Mouse (Mus musculus): ENCODE measurements around the gene Cetn3. TPM values are rescaled to one million over a fixed set of nuclear protein-coding genes. Genes with fewer than 3 reads are reported as not detected.

Cetn3 gene
- total and polyA plus RNA-seq, 3 experiments, result 55.6 to 211 (median 158) TPM

GRCm38 (mm10) chr13:81767038-81767659, 15.7 kb upstream of the Cetn3 start:
- no peaks in the 10 kb centered on the region for H3K36me3 ChIP-seq (replicated peaks in 1 of 2; ENCODE audit: control insufficient read depth in 1 of 2, insufficient read depth in 1 of 2, low read length in 1 of 2)
- no peak overlapping the region for H3K27ac ChIP-seq (ENCODE audit: insufficient read depth, low read depth)
- H3K4me3 ChIP-seq (replicated peaks in 1 of 3; ENCODE audit: low read depth in 2 of 3, low read length in 2 of 3, poor library complexity in 1 of 3), result no peak overlapping the region
- no peaks in the 10 kb centered on the region for H3K9me3 ChIP-seq (replicated peaks; ENCODE audit: low read length)
- H3K27me3 ChIP-seq (replicated peaks), result no peaks in the 10 kb centered on the region
- H3K9ac ChIP-seq (ENCODE audit: insufficient read depth, low read depth), result no peak overlapping the region
- H3K4me1 ChIP-seq (ENCODE audit: control insufficient read depth in 1 of 2, insufficient read depth in 2 of 2), result no peaks in the 10 kb centered on the region
- TF ChIP-seq RAD21 (IDR thresholded peaks at IDR 0.05; ENCODE audit: low read depth, low read length) (peak; percentile 89), IRF4 (IDR thresholded peaks at IDR 0.05; ENCODE audit: low read depth, low read length) (0 out of 2 replicates have a peak, but pooled peaks have one; percentile 16), CTCF (conservative IDR thresholded peaks at IDR 0.05 in 1 of 2, IDR thresholded peaks at IDR 0.05 in 1 of 2; ENCODE audit: low read depth in 2 of 2, low read length in 2 of 2) (peak; percentile 46 to 83), CHD2 (IDR thresholded peaks at IDR 0.05; ENCODE audit: low read length) (no peak), SMC3 (IDR thresholded peaks at IDR 0.05; ENCODE audit: low read depth, low read length) (peak; percentile 64)
- H3K4me2 ChIP-seq (ENCODE audit: insufficient read depth, low read depth, poor library complexity, severe bottlenecking), result peak overlapping the region; percentile 36; the same call in 1 of the 2 replicates
- no peaks in the 10 kb centered on the region for H3K79me2 ChIP-seq (replicated peaks; ENCODE audit: control insufficient read depth, extremely low read depth, insufficient read depth, poor library complexity, severe bottlenecking)
- DNase-seq (ENCODE audit: extremely low read depth), result peak; percentile 70
- dilution Hi-C loops (cut with MboI; ENCODE audit: extremely low pct_ligation_motif_present, extremely low pct_unique_long_range_greater_than_20kb, low sequenced_read_pairs), result no loop called here
- in situ Hi-C loops (cut with MboI; ENCODE audit: low pct_ligation_motif_present, low pct_unique_long_range_greater_than_20kb, low sequenced_read_pairs), result loop anchor here (10.0 kb wide), 1 partner anchor 322 kb away; no protein-coding TSS in a partner anchor

GRCm38 (mm10) chr13:81776217-81776616, 6.7 kb upstream of the Cetn3 start:
- Histone ChIP-seq H3K9me3 (replicated peaks; ENCODE audit: low read length) (no peaks in the 10 kb centered on the region), H3K27ac (ENCODE audit: insufficient read depth, low read depth) (no peak overlapping the region), H3K4me1 (ENCODE audit: control insufficient read depth in 1 of 2, insufficient read depth in 2 of 2) (no peaks in the 10 kb centered on the region), H3K79me2 (replicated peaks; ENCODE audit: control insufficient read depth, extremely low read depth, insufficient read depth, poor library complexity, severe bottlenecking) (no peaks in the 10 kb centered on the region), H3K4me2 (ENCODE audit: insufficient read depth, low read depth, poor library complexity, severe bottlenecking) (no peak overlapping the region), H3K9ac (ENCODE audit: insufficient read depth, low read depth) (no peak overlapping the region), H3K27me3 (replicated peaks) (no peaks in the 10 kb centered on the region), H3K4me3 (replicated peaks in 1 of 3; ENCODE audit: low read depth in 2 of 3, low read length in 2 of 3, poor library complexity in 1 of 3) (no peak overlapping the region), H3K36me3 (replicated peaks in 1 of 2; ENCODE audit: control insufficient read depth in 1 of 2, insufficient read depth in 1 of 2, low read length in 1 of 2) (no peaks in the 10 kb centered on the region)
- in situ Hi-C loops (cut with MboI; ENCODE audit: low pct_ligation_motif_present, low pct_unique_long_range_greater_than_20kb, low sequenced_read_pairs) (no loop called here), dilution Hi-C loops (cut with MboI; ENCODE audit: extremely low pct_ligation_motif_present, extremely low pct_unique_long_range_greater_than_20kb, low sequenced_read_pairs) (no loop called here)
- no peak for DNase-seq (ENCODE audit: extremely low read depth)
- TF ChIP-seq MAX (IDR thresholded peaks at IDR 0.05; ENCODE audit: low read length) (no peak), JUND (conservative IDR thresholded peaks at IDR 0.05; ENCODE audit: low read depth, low read length) (no peak), POLR2A (IDR thresholded peaks at IDR 0.05; ENCODE audit: low read depth, low read length) (no peak), MAZ (IDR thresholded peaks at IDR 0.05; ENCODE audit: low read depth, low read length) (no peak), ELF1 (IDR thresholded peaks at IDR 0.05; ENCODE audit: low read depth, low read length) (no peak), BHLHE40 (IDR thresholded peaks at IDR 0.05; ENCODE audit: low read depth, low read length) (no peak), CTCF (conservative IDR thresholded peaks at IDR 0.05 in 1 of 2, IDR thresholded peaks at IDR 0.05 in 1 of 2; ENCODE audit: low read depth in 2 of 2, low read length in 2 of 2) (no peak), CHD2 (IDR thresholded peaks at IDR 0.05; ENCODE audit: low read length) (no peak), SIN3A (IDR thresholded peaks at IDR 0.05; ENCODE audit: low read length) (no peak), ZKSCAN1 (IDR thresholded peaks at IDR 0.05; ENCODE audit: borderline replicate concordance, low read depth, low read length) (no peak), MYC (IDR thresholded peaks at IDR 0.05; ENCODE audit: low read depth, low read length) (no peak), ZNF384 (IDR thresholded peaks at IDR 0.05; ENCODE audit: low read depth, low read length) (no peak), E2F4 (IDR thresholded peaks at IDR 0.05; ENCODE audit: insufficient replicate concordance, low read depth, low read length) (no peak), TCF12 (IDR thresholded peaks at IDR 0.05; ENCODE audit: low read depth, low read length) (no peak)
